Mouse (Mus musculus): Measurements from ENCODE around the gene Rpap1. TPM values are rescaled to one million over a fixed set of nuclear protein-coding genes. Genes with fewer than 3 reads are reported as not detected.

Rpap1 gene
- 32.4 TPM for total RNA-seq (2023)

DNA sequence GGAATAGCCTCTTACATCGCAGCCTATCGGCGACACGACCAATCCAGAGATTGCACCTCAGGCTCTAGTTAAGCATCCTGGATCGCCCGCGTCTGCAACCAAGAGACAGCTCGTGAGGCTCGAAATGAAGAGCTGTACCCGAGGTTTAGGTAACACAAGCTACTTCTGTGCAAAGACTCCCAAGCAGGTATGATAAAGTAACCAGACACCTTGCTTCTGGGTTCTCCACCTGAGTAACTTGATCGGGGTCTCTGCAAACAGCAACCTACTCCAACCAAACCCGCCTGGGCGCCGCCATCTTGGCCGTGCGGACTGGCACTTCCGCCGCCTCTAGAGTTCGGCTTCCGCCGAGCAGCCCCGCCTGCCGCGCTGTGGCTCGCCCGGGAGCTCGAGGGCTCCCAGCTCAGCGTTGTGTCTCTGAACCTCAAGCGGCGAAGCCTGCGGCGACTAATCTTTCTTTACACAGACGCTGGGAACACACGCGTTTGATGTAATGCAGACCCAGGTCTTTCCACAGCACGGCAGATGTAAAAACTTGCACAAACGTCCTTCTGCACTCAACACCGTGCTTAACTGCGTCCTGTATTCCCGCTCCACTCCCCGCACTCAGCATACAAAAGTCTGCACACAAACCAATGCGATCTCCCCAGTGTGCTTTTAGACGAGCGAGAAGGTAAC is at the start of gene Rpap1:
Gene Rpap1, minus strand, starts transcription at position 332 of the 678 bp plus-strand sequence.

DNA sequence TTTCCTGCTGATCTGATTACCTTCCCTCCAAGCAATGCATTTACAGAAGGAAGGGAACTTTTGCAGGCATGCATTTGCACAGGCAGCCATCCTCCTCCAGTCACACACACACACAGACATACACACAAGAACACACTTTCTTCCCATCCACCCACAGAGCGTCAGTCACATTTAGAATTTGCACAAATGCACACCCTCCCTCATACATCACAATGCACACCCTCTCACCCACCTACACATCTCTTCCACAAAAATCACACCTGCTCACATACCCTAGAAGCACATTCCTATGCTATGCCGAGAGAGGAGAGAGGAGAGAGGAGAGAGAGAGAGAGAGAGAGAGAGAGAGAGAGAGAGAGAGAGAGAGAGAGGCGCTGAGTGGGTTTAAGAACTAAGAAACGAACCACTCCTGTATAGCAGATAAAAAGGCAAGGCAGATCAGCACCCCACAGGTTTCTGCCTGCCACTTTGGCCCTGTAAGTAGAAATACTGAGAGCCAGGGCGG is 10.0 kb upstream of the Rpap1 start, which contains the start of gene Tyro3:
Gene Tyro3, plus strand, starts transcription at position 455 of the 505 bp plus-strand sequence.

DNA sequence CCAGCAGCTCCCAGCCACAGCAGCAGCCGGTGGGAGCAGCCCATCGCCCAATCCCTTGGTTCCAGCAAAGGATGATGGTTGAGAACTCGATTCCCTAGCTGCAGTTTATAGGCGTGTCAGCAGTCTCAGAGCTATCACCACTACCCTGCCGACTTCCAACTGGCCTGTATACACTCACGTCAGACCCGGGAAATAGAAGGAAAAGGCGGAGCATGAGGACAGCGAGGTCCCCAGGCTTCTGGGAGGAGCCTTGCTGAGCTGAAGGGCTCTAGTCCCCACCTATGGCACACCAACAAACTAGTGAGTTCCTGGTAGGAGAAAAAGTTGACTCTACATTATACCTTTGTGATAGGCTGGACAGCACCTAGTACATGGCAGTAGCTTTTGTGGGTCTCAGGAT is 27.1 kb downstream of the Rpap1 start, which contains the start of gene Ltk:
Gene Ltk, minus strand, starts transcription at position 181 of the 400 bp plus-strand sequence.

DNA sequence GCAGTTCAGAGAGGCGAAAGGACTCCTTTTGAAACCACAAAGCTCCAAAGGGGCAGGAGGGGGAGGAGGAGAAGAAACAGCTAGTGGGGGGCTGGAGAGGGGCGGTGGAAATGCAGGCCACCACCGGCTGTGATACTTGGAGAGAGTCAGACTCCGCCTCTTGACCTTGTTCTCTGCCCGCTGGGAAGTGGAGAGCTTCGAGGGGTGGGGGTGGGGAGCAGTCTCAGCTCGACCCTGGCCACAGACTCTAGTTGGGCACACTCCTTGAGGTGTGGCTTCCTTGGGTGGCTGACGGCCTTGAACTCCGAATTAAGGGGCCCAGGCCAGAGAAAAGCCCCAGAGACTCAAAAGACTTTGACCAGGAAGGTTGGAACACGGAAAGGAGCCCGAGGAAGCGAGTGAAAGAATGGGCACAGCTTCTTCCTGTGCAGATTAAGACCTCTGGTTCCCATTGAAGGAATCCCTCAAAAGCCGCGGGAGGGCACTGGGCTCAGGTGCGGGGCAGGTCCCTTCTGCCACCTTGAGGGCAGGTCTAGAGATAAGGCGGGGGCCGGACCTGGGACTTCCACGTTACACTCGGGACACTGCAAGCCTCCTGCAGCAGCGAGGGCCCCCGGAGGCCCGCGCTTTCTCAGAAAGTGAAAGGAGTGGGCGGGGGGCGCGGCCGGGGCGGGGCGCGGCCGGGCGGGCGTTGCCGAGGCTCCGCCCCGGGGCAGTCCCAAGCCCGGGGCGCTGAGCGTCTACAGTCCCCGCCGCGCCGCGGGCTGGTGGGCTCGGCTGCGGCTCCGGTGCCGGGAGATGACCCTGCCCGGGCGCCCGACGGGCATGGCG is 45.5 kb downstream of the Rpap1 start, which contains the start of gene Itpka:
Gene Itpka, plus strand, starts transcription at position 757 of the 831 bp plus-strand sequence.

Other genes starting within 250 kb of the Rpap1 start
- 0.24 TPM for gene Exd1, start 239.9 kb downstream of the Rpap1 start, total RNA-seq (2023)
- 68.5 TPM for gene Chp1, start 239.8 kb downstream of the Rpap1 start, total RNA-seq (2023)
- gene Nusap1, start 169.2 kb downstream of the Rpap1 start, total RNA-seq (2023): 0.33 TPM
- gene Oip5, start 169.1 kb downstream of the Rpap1 start, total RNA-seq (2023): 0.53 TPM
- 11.2 TPM for gene Ndufaf1, start 124.7 kb downstream of the Rpap1 start, total RNA-seq (2023)
- 65.7 TPM for gene Rtf1, start 112.5 kb downstream of the Rpap1 start, total RNA-seq (2023)
- not detected for gene Itpka, start 45.2 kb downstream of the Rpap1 start, total RNA-seq (2023)
- 1.2 TPM for gene Ltk, start 27.1 kb downstream of the Rpap1 start, total RNA-seq (2023)
- 6.6 TPM for gene Tyro3, start 10.2 kb upstream of the Rpap1 start, total RNA-seq (2023)
- 104 TPM for gene Mga, start 109.7 kb upstream of the Rpap1 start, total RNA-seq (2023)
- 15.3 TPM for gene Mapkbp1, start 185.2 kb upstream of the Rpap1 start, total RNA-seq (2023)
- 11.9 TPM for gene Jmjd7, start 239.9 kb upstream of the Rpap1 start, total RNA-seq (2023)
- 6.7 TPM for gene Gm28042, start 240.0 kb upstream of the Rpap1 start, total RNA-seq (2023)
- gene Pla2g4b, start 245.9 kb upstream of the Rpap1 start, total RNA-seq (2023): 4.7 TPM

Measured in CD4-positive naive resting alpha-beta T cell, adult 57 days (primary cell).